Mouse (Mus musculus) G1E (cell line): Measurements from ENCODE around the gene Ccl28.
"Not testable (repeated sequence)": the region's sequence is repeated elsewhere in the genome, so short reads cannot be mapped to it uniquely, and the experiment has no call there.

Experiments used
- CTCF ChIP-seq: IDR thresholded peaks from 2 replicates; pipeline ENCODE4 v1.5.1; 2012; ENCODE audit warnings: low read depth, low read length, inconsistent platforms, mixed read lengths
- GATA1 ChIP-seq: IDR thresholded peaks from 2 replicates; pipeline ENCODE4 v1.6.1; 2012; ENCODE audit warnings: borderline replicate concordance, low read length, inconsistent platforms, mixed read lengths
- POLR2AphosphoS5 ChIP-seq: IDR thresholded peaks from 2 replicates; pipeline ENCODE4 v1.6.1; 2012; ENCODE audit warnings: low read depth, low read length, inconsistent platforms; ENCODE audit not compliant: insufficient replicate concordance
- TAL1 ChIP-seq: conservative IDR thresholded peaks from 2 replicates; pipeline ENCODE4 v1.6.1; 2012; ENCODE audit warnings: low read depth, low read length, inconsistent platforms, mixed read lengths

GRCm38 (mm10) chr13:119603890-119604289 is 19.7 kb upstream of the Ccl28 start:
- not testable (repeated sequence) for TF ChIP-seq CTCF, POLR2AphosphoS5, TAL1, GATA1
